Mouse (Mus musculus) myocyte (in vitro differentiated cells): ENCODE measurements at regions not wholly inside any gene's neighbourhood (a gene's known extent, or its start where the extent isn't known, plus 50 kb on each side); places are given as distances from the start of the nearest gene placed in this dataset.

Experiments
- MAX ChIP-seq: IDR thresholded peaks from one replicate; pipeline ENCODE4 v1.6.1; 2011; ENCODE audit warnings: low read depth, mild to moderate bottlenecking, control low read depth
- MYOD1 ChIP-seq, 3 experiments: IDR thresholded peaks; one replicate each; pipeline ENCODE4 v1.6.1; 2011; ENCODE audit warnings: control low read depth in 2 of 3, low read depth in 2 of 3, mild to moderate bottlenecking in 2 of 3, moderate library complexity in 1 of 3; ENCODE audit not compliant: insufficient read length in 2 of 3, control insufficient read depth in 1 of 3
- MYOG ChIP-seq, 3 experiments: IDR thresholded peaks; one replicate each; pipeline ENCODE4 v1.6.1; 2011; ENCODE audit warnings: control low read depth in 2 of 3, low read depth in 2 of 3, mild to moderate bottlenecking in 2 of 3; ENCODE audit not compliant: insufficient read length in 2 of 3, control insufficient read depth in 1 of 3, insufficient read depth in 1 of 3
- POLR2A ChIP-seq: IDR thresholded peaks from one replicate; pipeline ENCODE4 v1.6.1; 2011; ENCODE audit warnings: low read depth, mild to moderate bottlenecking, control low read depth, moderate library complexity; ENCODE audit not compliant: insufficient read length
- POLR2AphosphoS2 ChIP-seq: IDR thresholded peaks from one replicate; pipeline ENCODE4 v1.6.1; 2011; ENCODE audit warnings: low read depth, control low read depth; ENCODE audit not compliant: insufficient read length
- REST ChIP-seq: IDR thresholded peaks from one replicate; pipeline ENCODE4 v1.6.1; 2011; ENCODE audit warnings: mild to moderate bottlenecking, control low read depth, moderate library complexity; ENCODE audit not compliant: insufficient read depth, insufficient read length
- SRF ChIP-seq: IDR thresholded peaks from one replicate; pipeline ENCODE4 v1.6.1; 2011; ENCODE audit warnings: low read depth; ENCODE audit not compliant: control insufficient read depth, insufficient read length
- TCF12 ChIP-seq: IDR thresholded peaks from one replicate; pipeline ENCODE4 v1.6.1; 2011; ENCODE audit warnings: mild to moderate bottlenecking, control low read depth; ENCODE audit not compliant: poor library complexity, insufficient read depth, severe bottlenecking
- TCF3 ChIP-seq: IDR thresholded peaks from one replicate; pipeline ENCODE4 v1.6.1; 2011; ENCODE audit warnings: low read depth, control low read depth; ENCODE audit not compliant: insufficient read length

- TF ChIP-seq MAX (no peak), POLR2A (no peak), MYOG (IDR thresholded peaks at IDR 0.05; ENCODE audit: control insufficient read depth in 1 of 3, insufficient read depth in 1 of 3, insufficient read length in 2 of 3, low read depth in 2 of 3) (no peak), TCF3 (no peak), SRF (no peak), TCF12 (no peak), POLR2AphosphoS2 (no peak), MYOD1 (IDR thresholded peaks at IDR 0.05; ENCODE audit: control insufficient read depth in 1 of 3, insufficient read length in 2 of 3, low read depth in 2 of 3) (no peak), REST (no peak)
These were observed 95.2 kb upstream of the Id4 start for GRCm38 (mm10) chr13:48165838-48166237.
